Mouse (Mus musculus): Measurements from ENCODE around the gene Dnm3. TPM values are rescaled to one million over a fixed set of nuclear protein-coding genes. Genes with fewer than 3 reads are reported as not detected.

Gene Dnm3
- total and polyA plus RNA-seq, 2 experiments from 2014 or later, result 56.3 to 64.7 TPM

DNA sequence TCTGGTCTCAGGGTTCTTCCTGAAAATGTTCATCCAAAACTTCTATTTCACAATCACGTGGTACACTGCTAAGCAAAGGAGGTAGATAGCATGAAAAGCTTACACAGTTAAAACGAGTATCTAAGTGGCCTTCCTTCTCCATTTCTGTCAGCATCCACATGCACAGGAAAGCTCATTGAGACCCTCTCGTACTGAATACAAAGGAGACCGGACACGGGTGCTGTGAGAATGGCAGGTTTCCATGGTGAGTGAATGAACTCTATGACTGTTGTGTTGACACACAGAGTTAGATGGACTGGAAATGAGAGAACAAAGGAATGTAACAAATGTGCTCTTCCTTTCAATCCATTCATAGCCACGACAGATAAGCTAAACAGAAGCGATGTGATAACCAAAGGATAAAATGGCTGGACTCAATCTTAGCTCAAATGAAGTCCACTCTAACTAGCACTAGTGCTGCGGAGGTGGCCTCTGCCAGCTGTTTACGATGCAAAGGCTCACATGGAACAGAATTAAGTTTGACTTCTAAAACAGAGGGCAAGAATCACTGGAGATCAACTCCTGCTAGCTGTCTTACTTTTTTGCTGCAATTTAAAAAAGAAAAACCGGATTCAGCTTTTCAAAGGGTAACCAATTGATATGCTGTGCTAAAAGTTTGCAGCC, 268.2 kb downstream of the Dnm3 start:
- H3K36me3 ChIP-seq (ENCODE audit: insufficient read depth, low read length), result no peaks in the 10 kb centered on the region
- no peak overlapping the region for H3K4me3 ChIP-seq (ENCODE audit: low read length)
- 0 out of 2 replicates have a peak overlapping the region, but pooled peaks have one; percentile 6 for H3K27ac ChIP-seq
- H3K27me3 ChIP-seq (ENCODE audit: insufficient read depth, low read length), result no peaks in the 10 kb centered on the region
- DNase-seq (ENCODE audit: low spot score) (peak; percentile 55), ATAC-seq (peak; percentile 76)
- TF ChIP-seq CTCF (IDR thresholded peaks at IDR 0.05; ENCODE audit: low read depth), result no peak
- no peak overlapping the region for H3K4me2 ChIP-seq (ENCODE audit: low read depth, low read length)
- WGBS, result 17% methylated on average over 10 of the region's 10 CpGs
- no peak overlapping the region for H3K9ac ChIP-seq (replicated peaks; ENCODE audit: low read length)
- H3K4me1 ChIP-seq (ENCODE audit: insufficient read depth, low read length), result peaks cover 9% of the 10 kb centered on the region
- no peaks in the 10 kb centered on the region for H3K9me3 ChIP-seq (ENCODE audit: low read length)

DNA sequence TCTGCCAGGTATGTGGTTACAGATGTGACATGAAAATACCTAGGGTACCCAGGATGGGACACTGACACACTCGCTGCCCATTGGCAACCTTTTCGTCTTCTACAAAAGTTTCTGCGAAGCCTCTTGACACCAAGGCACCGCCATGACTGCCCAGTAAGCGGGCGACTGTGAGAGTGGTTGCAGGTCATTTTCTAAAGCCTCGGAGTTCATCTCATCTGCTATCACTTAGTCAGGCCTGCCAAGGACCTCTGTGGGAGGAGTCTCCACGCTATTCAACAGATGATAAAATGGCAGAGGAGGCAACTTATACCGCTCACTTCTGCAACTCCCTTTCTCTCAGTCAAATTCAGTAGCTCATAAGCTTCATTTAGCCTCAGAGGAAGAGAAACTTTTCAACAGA, 268.8 kb downstream of the Dnm3 start:
- peaks cover 9% of the 10 kb centered on the region for H3K4me1 ChIP-seq (ENCODE audit: insufficient read depth, low read length)
- H3K9me3 ChIP-seq (ENCODE audit: low read length), result no peaks in the 10 kb centered on the region
- DNase-seq (ENCODE audit: low spot score) (no peak), ATAC-seq (no peak)
- no peak overlapping the region for H3K4me3 ChIP-seq (ENCODE audit: low read length)
- H3K9ac ChIP-seq (replicated peaks; ENCODE audit: low read length), result no peak overlapping the region
- WGBS, result 65% methylated on average over 9 of the region's 9 CpGs
- H3K36me3 ChIP-seq (ENCODE audit: insufficient read depth, low read length), result no peaks in the 10 kb centered on the region
- H3K4me2 ChIP-seq (ENCODE audit: low read depth, low read length), result no peak overlapping the region
- no peaks in the 10 kb centered on the region for H3K27me3 ChIP-seq (ENCODE audit: insufficient read depth, low read length)
- no peak overlapping the region for H3K27ac ChIP-seq
- TF ChIP-seq CTCF (IDR thresholded peaks at IDR 0.05; ENCODE audit: low read depth), result no peak

DNA sequence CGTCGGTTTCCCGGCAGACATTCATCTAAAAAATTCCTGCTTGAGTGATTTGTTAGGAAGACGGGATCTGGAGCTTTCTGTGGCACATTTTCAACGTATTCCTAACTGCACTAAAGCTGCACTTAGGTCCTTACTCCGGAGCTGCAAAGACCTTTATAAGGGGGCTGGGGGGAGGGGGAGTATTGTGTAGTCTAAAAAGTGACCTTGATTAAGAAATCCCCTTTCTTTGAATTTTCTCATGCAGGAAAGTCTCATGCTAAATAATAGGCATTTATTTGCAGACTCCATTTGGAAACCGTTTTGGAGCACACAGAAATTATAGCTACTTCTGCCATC, 270.2 kb downstream of the Dnm3 start:
- DNase-seq (ENCODE audit: low spot score), result no peak
- H3K4me2 ChIP-seq (ENCODE audit: low read depth, low read length), result peak overlapping the region; percentile 5; the same call in 1 of the 2 replicates
- no peak overlapping the region for H3K27ac ChIP-seq
- H3K4me3 ChIP-seq (ENCODE audit: low read length), result no peak overlapping the region
- WGBS, result 57% methylated on average over 7 of the region's 7 CpGs
- H3K9me3 ChIP-seq (ENCODE audit: low read length), result no peaks in the 10 kb centered on the region
- H3K4me1 ChIP-seq (ENCODE audit: insufficient read depth, low read length), result peaks cover 14% of the 10 kb centered on the region
- TF ChIP-seq CTCF (IDR thresholded peaks at IDR 0.05; ENCODE audit: low read depth), result no peak
- H3K36me3 ChIP-seq (ENCODE audit: insufficient read depth, low read length), result no peaks in the 10 kb centered on the region
- H3K27me3 ChIP-seq (ENCODE audit: insufficient read depth, low read length), result no peaks in the 10 kb centered on the region
- H3K9ac ChIP-seq (replicated peaks; ENCODE audit: low read length), result no peak overlapping the region
- ATAC-seq, result no peak

DNA sequence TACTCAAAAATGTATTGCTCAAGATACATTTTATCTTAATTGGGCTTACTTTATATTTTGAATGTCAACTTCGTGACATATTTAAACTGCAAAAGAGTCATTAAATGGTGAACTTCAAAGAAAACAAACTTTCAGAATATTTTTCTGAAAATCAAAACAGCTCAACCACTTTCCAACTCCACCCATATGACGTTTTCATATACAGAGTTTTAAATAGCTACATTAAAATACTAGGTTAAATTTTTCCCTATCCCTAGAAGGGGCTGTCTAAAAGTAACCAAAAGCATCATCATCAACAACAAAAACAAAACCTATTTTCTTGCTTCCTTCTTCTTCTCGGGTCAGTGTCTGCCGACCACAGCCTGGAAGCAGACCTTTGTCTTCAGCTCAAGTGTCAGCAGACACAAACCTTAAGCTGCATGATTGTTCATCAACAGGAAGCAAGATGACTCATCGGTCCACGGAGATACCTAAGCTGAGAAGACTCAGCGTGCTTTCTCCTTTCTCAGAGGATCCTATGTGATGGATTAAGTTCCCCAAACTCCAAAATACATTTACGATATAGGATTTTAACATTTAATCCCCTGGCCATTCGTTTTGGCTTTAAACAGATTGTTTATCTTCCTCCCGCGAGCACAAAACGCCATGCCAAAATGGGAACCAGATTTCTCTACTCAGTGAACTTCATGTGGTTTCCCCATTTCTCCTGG, 270.7 kb downstream of the Dnm3 start:
- WGBS, result 77% methylated on average over 12 of the region's 12 CpGs
- H3K9me3 ChIP-seq (ENCODE audit: low read length), result no peaks in the 10 kb centered on the region
- no peak for DNase-seq (ENCODE audit: low spot score)

DNA sequence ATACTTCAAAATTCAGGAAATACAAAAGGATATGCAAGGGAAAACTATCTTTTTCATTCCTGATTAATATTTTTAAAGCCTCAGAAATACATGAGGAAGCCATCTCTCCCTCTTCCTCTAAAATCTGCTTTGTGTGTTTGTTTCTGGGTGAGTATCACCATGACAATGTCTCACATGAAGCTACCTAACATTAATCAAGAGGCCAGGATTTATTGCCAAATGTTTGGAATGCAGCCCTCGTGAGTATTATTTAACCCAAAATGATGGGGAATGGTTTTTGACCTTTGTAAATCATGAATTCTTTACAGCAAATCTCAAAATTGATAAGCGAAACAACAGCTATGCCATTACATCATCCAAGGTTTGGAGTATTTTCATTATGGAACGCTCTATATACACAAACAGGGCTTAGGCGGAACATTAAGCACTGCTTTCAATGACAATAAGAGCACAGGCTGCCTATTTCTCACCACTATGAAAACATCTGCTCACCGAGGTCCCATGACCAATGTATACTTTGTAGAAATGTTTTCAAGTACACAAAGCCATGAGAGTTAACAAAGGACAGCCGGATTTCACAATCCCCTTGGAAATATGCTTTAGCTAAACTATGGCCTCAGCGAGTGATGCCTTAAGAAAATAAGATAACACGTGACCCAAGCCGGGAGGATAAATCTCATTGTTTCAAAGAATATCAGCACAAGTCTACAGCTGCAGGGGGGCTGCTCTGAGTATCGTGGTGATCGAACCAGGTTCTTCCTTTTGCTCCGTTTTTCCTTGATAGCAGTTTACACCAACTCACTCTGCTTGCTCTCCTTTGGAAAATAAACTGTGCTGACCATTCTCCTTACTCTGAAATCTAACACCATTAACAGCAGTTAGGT, 275.1 kb downstream of the Dnm3 start:
- Histone ChIP-seq H3K4me2 (ENCODE audit: low read depth, low read length) (no peak overlapping the region), H3K9me3 (ENCODE audit: low read length) (no peaks in the 10 kb centered on the region), H3K4me1 (ENCODE audit: insufficient read depth, low read length) (peaks cover 5% of the 10 kb centered on the region; the same call in 1 of the 2 replicates), H3K27ac (no peak overlapping the region), H3K9ac (replicated peaks; ENCODE audit: low read length) (no peak overlapping the region), H3K36me3 (ENCODE audit: insufficient read depth, low read length) (no peaks in the 10 kb centered on the region), H3K27me3 (ENCODE audit: insufficient read depth, low read length) (no peaks in the 10 kb centered on the region), H3K4me3 (ENCODE audit: low read length) (no peak overlapping the region)
- TF ChIP-seq CTCF (IDR thresholded peaks at IDR 0.05; ENCODE audit: low read depth), result no peak
- DNase-seq (ENCODE audit: low spot score), result no peak
- ATAC-seq, result 0 out of 2 replicates have a peak, but pooled peaks have one; percentile 38
- 47% methylated on average over 12 of the region's 12 CpGs for WGBS

More for the DNA sequence above, 270.7 kb downstream of the Dnm3 start:
- TF ChIP-seq CTCF (IDR thresholded peaks at IDR 0.05; ENCODE audit: low read depth), result no peak
- no peaks in the 10 kb centered on the region for H3K36me3 ChIP-seq (ENCODE audit: insufficient read depth, low read length)
- no peak overlapping the region for H3K4me3 ChIP-seq (ENCODE audit: low read length)
- no peak for ATAC-seq
- H3K4me2 ChIP-seq (ENCODE audit: low read depth, low read length), result peak overlapping the region; percentile 5; the same call in 1 of the 2 replicates
- no peak overlapping the region for H3K27ac ChIP-seq
- H3K4me1 ChIP-seq (ENCODE audit: insufficient read depth, low read length), result peaks cover 14% of the 10 kb centered on the region
- no peak overlapping the region for H3K9ac ChIP-seq (replicated peaks; ENCODE audit: low read length)
- H3K27me3 ChIP-seq (ENCODE audit: insufficient read depth, low read length), result no peaks in the 10 kb centered on the region

DNA sequence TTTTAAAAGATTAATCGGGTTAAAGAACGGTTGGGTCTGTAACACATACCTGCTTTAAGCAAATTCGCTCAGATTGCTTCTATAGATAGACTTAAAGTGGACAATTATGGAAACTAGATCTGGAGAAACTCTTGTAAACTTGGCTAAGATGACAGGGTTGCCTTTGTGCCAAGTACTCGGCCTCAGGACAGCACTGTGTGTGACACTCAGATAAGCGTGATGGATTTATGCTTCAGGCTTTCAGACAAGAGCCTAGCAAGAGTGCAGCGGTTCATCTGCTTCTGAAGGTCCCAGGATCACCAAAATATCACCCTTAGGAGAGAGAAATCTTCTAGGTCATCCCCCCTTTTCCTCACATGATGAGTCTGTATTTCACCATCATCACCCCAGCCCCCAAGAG, 277.4 kb downstream of the Dnm3 start:
- H3K9ac ChIP-seq (replicated peaks; ENCODE audit: low read length), result no peak overlapping the region
- H3K4me2 ChIP-seq (ENCODE audit: low read depth, low read length), result no peak overlapping the region
- H3K36me3 ChIP-seq (ENCODE audit: insufficient read depth, low read length), result no peaks in the 10 kb centered on the region
- H3K4me3 ChIP-seq (ENCODE audit: low read length), result no peak overlapping the region
- no peaks in the 10 kb centered on the region for H3K27me3 ChIP-seq (ENCODE audit: insufficient read depth, low read length)
- ATAC-seq (no peak), DNase-seq (ENCODE audit: low spot score) (no peak)
- no peaks in the 10 kb centered on the region for H3K9me3 ChIP-seq (ENCODE audit: low read length)
- TF ChIP-seq CTCF (IDR thresholded peaks at IDR 0.05; ENCODE audit: low read depth), result no peak
- H3K27ac ChIP-seq, result no peak overlapping the region
- peaks cover 16% of the 10 kb centered on the region for H3K4me1 ChIP-seq (ENCODE audit: insufficient read depth, low read length)
- WGBS, result 90% methylated on average over 6 of the region's 6 CpGs
